Mouse (Mus musculus): ENCODE measurements around the gene Prkn. TPM values are rescaled to one million over a fixed set of nuclear protein-coding genes. Genes with fewer than 3 reads are reported as not detected.

Gene Prkn
- polyA plus RNA-seq, 1 experiment from 2014 or later = 5.7 TPM

DNA sequence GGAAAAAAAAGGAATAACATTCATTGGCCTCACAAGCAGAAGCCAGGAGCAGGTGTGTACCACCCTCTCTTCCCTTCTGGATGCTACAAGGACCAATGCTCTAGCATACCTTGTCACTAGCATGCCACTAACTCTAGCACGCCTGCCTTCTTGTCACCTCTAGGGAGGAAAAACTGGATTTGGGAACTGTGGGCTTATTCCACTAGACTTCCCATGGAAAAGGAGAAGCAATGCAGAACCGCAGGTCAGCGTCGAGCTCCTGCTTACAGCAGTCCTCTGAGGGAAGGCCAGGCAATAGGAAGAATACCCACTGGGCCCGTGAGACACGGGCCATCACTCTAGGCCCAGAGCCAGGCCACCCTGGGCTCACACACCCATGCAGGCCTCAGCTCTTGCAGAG, 1045.4 kb downstream of the Prkn start:
- no peaks in the 10 kb centered on the region for H3K4me1 ChIP-seq (ENCODE audit: control insufficient read depth, insufficient read depth, low read depth, low read length)
- H3K36me3 ChIP-seq (ENCODE audit: control insufficient read depth, insufficient read depth, low read length) = no peaks in the 10 kb centered on the region
- H3K27ac ChIP-seq (ENCODE audit: low read depth, low read length) = no peak overlapping the region
- no peak for ATAC-seq
- no peaks in the 10 kb centered on the region for H3K27me3 ChIP-seq (replicated peaks; ENCODE audit: control insufficient read depth, insufficient read depth, low read length)
- H3K9ac ChIP-seq (ENCODE audit: low read depth, low read length) = no peak overlapping the region
- 83% methylated on average over 6 of the region's 6 CpGs for WGBS
- no peak overlapping the region for H3K4me3 ChIP-seq (ENCODE audit: low read length)
- no peaks in the 10 kb centered on the region for H3K9me3 ChIP-seq (ENCODE audit: control insufficient read depth, low read length)
- H3K4me2 ChIP-seq (ENCODE audit: low read length) = no peak overlapping the region

DNA sequence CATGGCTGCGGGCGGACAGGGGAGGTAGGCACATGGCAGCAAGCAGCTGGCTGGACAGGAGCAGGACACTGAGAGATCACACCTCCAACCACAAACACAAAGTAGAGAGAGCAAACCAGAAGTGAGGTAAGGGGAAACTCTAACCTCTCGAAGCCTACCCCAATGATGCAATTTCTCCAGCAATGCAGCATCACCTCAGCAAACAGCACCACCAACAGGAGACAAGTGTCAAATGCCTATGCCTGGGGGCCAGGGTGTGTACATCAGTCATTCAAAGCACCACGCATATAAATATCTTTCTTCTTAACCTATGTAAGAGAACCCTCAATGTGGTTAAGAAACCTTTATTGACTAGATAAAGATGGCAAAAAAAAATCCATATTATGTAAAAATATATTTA, 1046.8 kb downstream of the Prkn start:
- Histone ChIP-seq H3K9ac (ENCODE audit: low read depth, low read length) (no peak overlapping the region), H3K9me3 (ENCODE audit: control insufficient read depth, low read length) (no peaks in the 10 kb centered on the region), H3K4me1 (ENCODE audit: control insufficient read depth, insufficient read depth, low read depth, low read length) (no peaks in the 10 kb centered on the region), H3K36me3 (ENCODE audit: control insufficient read depth, insufficient read depth, low read length) (no peaks in the 10 kb centered on the region), H3K27ac (ENCODE audit: low read depth, low read length) (no peak overlapping the region; the same call in 1 of the 2 replicates), H3K4me2 (ENCODE audit: low read length) (no peak overlapping the region), H3K4me3 (ENCODE audit: low read length) (no peak overlapping the region), H3K27me3 (replicated peaks; ENCODE audit: control insufficient read depth, insufficient read depth, low read length) (no peaks in the 10 kb centered on the region)
- no peak for ATAC-seq
- WGBS = 83% methylated on average over 4 of the region's 4 CpGs

DNA sequence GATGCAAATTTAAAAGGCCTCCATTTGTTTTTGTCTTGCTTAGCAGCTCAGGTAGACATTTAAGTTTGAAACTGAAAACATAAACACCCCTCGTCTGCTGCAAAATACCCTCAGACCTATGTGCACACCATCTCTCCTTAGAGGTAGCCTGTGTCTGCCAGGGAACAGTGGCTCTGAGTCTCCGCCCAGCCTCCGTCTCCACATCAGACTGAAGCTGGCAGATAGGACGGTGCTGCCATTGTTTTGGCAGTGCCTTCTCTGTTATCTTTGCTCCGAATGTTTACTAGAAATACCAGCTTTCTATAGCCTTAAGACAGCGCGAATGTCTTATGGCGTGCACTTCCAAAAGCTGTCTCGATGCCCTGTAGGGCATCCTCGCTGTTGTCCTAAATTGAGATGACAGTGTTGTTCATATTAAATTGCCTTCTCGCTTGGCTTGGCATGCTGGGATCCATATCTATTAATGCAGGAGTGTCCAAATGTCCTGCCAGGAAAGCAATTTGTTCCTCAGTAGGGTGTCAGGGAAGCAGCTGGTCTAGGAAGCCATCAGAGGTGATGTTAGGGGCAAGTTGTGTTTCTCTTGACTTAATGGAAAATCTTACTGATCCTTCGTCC, 1047.5 kb downstream of the Prkn start:
- no peaks in the 10 kb centered on the region for H3K9me3 ChIP-seq (ENCODE audit: control insufficient read depth, low read length)
- H3K4me2 ChIP-seq (ENCODE audit: low read length) = no peak overlapping the region
- no peaks in the 10 kb centered on the region for H3K4me1 ChIP-seq (ENCODE audit: control insufficient read depth, insufficient read depth, low read depth, low read length)
- no peak overlapping the region for H3K4me3 ChIP-seq (ENCODE audit: low read length)
- no peak overlapping the region for H3K9ac ChIP-seq (ENCODE audit: low read depth, low read length)
- no peak overlapping the region for H3K27ac ChIP-seq (ENCODE audit: low read depth, low read length)
- ATAC-seq = peak; percentile 75
- 59% methylated on average over 12 of the region's 12 CpGs for WGBS
- H3K36me3 ChIP-seq (ENCODE audit: control insufficient read depth, insufficient read depth, low read length) = no peaks in the 10 kb centered on the region
- no peaks in the 10 kb centered on the region for H3K27me3 ChIP-seq (replicated peaks; ENCODE audit: control insufficient read depth, insufficient read depth, low read length)

DNA sequence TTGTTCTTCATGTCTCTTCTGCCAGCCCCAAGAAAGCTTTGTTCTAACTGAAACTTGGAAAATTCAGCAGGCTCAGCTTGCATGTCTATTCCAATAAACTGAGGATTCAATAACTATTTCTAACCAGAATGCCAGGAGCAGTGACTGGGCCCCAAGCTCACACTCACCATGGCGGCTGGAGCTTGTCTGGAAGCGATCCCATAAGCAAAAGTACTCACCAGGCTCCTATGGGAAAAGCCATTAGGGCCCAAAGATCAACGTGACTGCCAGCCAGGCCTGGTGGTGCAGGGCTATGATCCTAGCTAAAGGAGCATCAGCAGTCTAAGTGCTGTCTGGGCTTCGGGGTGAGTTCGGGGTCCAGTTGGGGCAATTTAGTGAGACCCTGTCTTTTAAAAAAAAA, 1048.6 kb downstream of the Prkn start:
- no peak for ATAC-seq
- H3K4me2 ChIP-seq (ENCODE audit: low read length) = no peak overlapping the region
- H3K4me1 ChIP-seq (ENCODE audit: control insufficient read depth, insufficient read depth, low read depth, low read length) = no peaks in the 10 kb centered on the region
- H3K9ac ChIP-seq (ENCODE audit: low read depth, low read length) = no peak overlapping the region
- H3K9me3 ChIP-seq (ENCODE audit: control insufficient read depth, low read length) = no peaks in the 10 kb centered on the region
- no peak overlapping the region for H3K27ac ChIP-seq (ENCODE audit: low read depth, low read length)
- H3K27me3 ChIP-seq (replicated peaks; ENCODE audit: control insufficient read depth, insufficient read depth, low read length) = no peaks in the 10 kb centered on the region
- H3K36me3 ChIP-seq (ENCODE audit: control insufficient read depth, insufficient read depth, low read length) = no peaks in the 10 kb centered on the region
- 62% methylated on average over 5 of the region's 5 CpGs for WGBS
- H3K4me3 ChIP-seq (ENCODE audit: low read length) = no peak overlapping the region

DNA sequence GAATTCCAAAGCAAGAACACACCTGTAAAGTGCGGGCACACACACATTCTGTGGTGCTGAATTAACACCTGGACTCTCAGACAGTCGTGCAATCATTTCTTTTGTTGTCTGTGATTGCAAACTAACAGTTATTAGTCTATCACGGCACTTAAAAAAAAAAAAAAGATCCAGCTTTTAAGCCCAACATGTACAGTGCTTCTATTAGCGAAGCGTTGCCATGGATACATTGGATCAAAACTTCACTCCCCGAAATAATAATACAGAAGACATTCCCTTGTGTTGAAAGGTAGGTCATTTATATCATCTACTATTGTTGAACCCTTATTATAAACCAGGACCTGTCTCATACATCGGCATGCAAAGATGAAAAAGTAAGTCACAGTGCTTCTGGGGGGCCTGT, 1060.1 kb downstream of the Prkn start:
- Histone ChIP-seq H3K4me1 (ENCODE audit: control insufficient read depth, insufficient read depth, low read depth, low read length) (no peaks in the 10 kb centered on the region), H3K4me3 (ENCODE audit: low read length) (no peak overlapping the region), H3K9ac (ENCODE audit: low read depth, low read length) (no peak overlapping the region), H3K27me3 (replicated peaks; ENCODE audit: control insufficient read depth, insufficient read depth, low read length) (no peaks in the 10 kb centered on the region), H3K4me2 (ENCODE audit: low read length) (no peak overlapping the region), H3K36me3 (ENCODE audit: control insufficient read depth, insufficient read depth, low read length) (no peaks in the 10 kb centered on the region), H3K9me3 (ENCODE audit: control insufficient read depth, low read length) (no peaks in the 10 kb centered on the region), H3K27ac (ENCODE audit: low read depth, low read length) (no peak overlapping the region)
- WGBS = 63% methylated on average over 7 of the region's 7 CpGs
- ATAC-seq = 0 out of 2 replicates have a peak, but pooled peaks have one; percentile 37

DNA sequence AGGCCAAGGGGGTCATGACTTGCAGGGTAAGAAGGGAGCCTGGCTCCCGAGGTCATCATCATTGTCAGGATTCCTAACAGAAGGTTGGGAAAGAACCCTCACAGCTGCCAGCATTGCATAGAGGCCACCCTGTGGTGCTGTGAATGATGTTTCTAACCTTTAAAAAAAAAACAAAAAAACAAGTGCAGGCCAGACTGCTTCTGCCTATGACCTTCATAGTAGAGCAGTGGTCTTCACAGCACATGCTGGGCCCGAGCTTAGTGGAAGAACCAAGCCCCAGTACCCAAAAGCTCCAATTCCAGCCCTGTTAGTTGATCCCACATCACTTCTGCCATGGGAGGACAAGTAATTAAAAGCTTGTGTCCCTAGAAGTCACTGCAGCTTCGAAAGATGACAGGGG, 1061.5 kb downstream of the Prkn start:
- Histone ChIP-seq H3K27me3 (replicated peaks; ENCODE audit: control insufficient read depth, insufficient read depth, low read length) (no peaks in the 10 kb centered on the region), H3K4me1 (ENCODE audit: control insufficient read depth, insufficient read depth, low read depth, low read length) (no peaks in the 10 kb centered on the region), H3K4me2 (ENCODE audit: low read length) (no peak overlapping the region), H3K9ac (ENCODE audit: low read depth, low read length) (no peak overlapping the region), H3K4me3 (ENCODE audit: low read length) (no peak overlapping the region), H3K27ac (ENCODE audit: low read depth, low read length) (no peak overlapping the region), H3K36me3 (ENCODE audit: control insufficient read depth, insufficient read depth, low read length) (no peaks in the 10 kb centered on the region), H3K9me3 (ENCODE audit: control insufficient read depth, low read length) (no peaks in the 10 kb centered on the region)
- WGBS = 78% methylated on average over 3 of the region's 3 CpGs
- ATAC-seq = no peak

DNA sequence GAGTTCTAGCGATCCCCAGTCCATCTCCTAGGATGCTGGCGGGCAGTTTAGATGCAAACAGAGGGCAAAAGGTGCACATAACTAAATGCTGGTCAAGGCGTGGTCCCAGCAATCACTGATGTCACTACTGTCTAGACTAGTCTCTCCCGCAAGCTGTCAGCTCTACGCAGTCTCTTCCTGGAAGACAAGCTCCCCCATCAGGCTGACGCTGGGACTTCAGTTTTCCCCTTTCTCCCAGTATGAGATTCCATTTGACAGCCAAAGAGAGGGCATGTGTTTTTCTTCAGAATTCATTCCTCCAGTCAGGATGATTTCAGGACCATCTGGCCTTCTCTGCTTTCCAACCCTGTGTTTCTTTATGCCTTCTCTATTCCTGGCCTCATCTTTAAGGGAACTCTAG, 1062.8 kb downstream of the Prkn start:
- Histone ChIP-seq H3K4me3 (ENCODE audit: low read length) (no peak overlapping the region), H3K9me3 (ENCODE audit: control insufficient read depth, low read length) (no peaks in the 10 kb centered on the region), H3K27me3 (replicated peaks; ENCODE audit: control insufficient read depth, insufficient read depth, low read length) (no peaks in the 10 kb centered on the region), H3K4me1 (ENCODE audit: control insufficient read depth, insufficient read depth, low read depth, low read length) (no peaks in the 10 kb centered on the region), H3K36me3 (ENCODE audit: control insufficient read depth, insufficient read depth, low read length) (no peaks in the 10 kb centered on the region), H3K27ac (ENCODE audit: low read depth, low read length) (no peak overlapping the region), H3K4me2 (ENCODE audit: low read length) (no peak overlapping the region), H3K9ac (ENCODE audit: low read depth, low read length) (no peak overlapping the region)
- no peak for ATAC-seq
- WGBS = 49% methylated on average over 6 of the region's 6 CpGs

DNA sequence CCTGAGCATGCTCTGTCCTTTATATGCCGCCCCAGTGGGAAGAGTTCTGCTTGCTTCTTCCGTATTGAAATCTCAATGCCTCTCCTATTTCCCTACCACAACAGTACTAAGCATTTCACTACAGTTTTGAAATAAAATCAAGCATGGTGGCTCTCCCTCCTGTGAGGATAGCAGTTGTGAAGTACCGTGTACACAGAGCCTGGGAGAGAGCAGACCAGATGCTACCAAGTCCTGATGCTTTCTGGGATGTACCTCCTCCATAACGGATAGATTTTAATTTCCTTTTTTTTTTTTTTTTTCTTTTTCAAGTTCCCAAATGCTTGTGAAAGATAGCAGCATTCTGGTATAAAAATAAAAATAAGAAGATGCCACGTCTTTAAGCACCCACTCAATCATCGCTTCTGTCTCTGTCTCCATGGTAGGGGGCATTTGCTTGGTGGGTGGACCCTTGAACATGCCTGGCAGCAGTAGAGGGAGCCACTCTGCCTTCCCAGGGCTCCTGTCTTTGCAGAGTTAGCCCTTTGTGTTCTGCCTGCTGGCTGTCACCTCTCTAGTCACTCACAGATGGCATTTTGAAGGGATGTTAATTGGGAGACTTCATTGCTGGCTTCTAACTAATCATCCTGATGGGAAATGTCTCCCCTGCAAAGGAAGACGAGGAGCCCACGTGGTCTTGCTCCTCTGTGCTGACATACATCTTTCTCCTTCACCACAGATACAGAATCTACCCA, 1070.6 kb downstream of the Prkn start:
- Histone ChIP-seq H3K36me3 (ENCODE audit: control insufficient read depth, insufficient read depth, low read length) (no peaks in the 10 kb centered on the region), H3K9me3 (ENCODE audit: control insufficient read depth, low read length) (no peaks in the 10 kb centered on the region), H3K9ac (ENCODE audit: low read depth, low read length) (no peak overlapping the region), H3K4me2 (ENCODE audit: low read length) (no peak overlapping the region), H3K4me3 (ENCODE audit: low read length) (no peak overlapping the region), H3K4me1 (ENCODE audit: control insufficient read depth, insufficient read depth, low read depth, low read length) (peaks cover 9% of the 10 kb centered on the region), H3K27ac (ENCODE audit: low read depth, low read length) (no peak overlapping the region), H3K27me3 (replicated peaks; ENCODE audit: control insufficient read depth, insufficient read depth, low read length) (no peaks in the 10 kb centered on the region)
- ATAC-seq = no peak
- WGBS = 52% methylated on average over 8 of the region's 8 CpGs

DNA sequence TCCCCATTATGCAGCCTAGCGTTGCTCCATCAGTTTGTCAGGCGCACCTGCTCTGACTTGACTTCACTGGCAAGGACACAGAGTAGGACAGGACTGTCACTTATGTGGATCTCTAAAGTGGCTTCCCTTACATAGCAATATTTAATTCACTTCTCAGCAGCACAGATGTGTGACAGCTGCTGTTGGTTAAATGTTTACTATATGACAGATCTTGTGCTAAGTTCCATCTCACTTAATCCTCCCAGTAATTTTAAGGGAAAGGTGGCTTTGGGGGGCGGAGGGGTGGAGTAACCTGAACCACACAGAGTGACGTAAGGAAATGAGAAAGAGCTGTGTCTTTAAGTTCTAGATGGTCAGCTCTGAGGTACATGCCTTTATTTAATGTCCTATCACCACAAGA, 1072.0 kb downstream of the Prkn start:
- Histone ChIP-seq H3K4me3 (ENCODE audit: low read length) (no peak overlapping the region), H3K27ac (ENCODE audit: low read depth, low read length) (no peak overlapping the region), H3K36me3 (ENCODE audit: control insufficient read depth, insufficient read depth, low read length) (no peaks in the 10 kb centered on the region), H3K9me3 (ENCODE audit: control insufficient read depth, low read length) (no peaks in the 10 kb centered on the region), H3K4me1 (ENCODE audit: control insufficient read depth, insufficient read depth, low read depth, low read length) (peaks cover 9% of the 10 kb centered on the region), H3K9ac (ENCODE audit: low read depth, low read length) (no peak overlapping the region), H3K4me2 (ENCODE audit: low read length) (no peak overlapping the region), H3K27me3 (replicated peaks; ENCODE audit: control insufficient read depth, insufficient read depth, low read length) (no peaks in the 10 kb centered on the region)
- WGBS = 78% methylated on average over 4 of the region's 4 CpGs
- ATAC-seq = no peak
